Mouse (Mus musculus) urinary bladder, postnatal 10 days (tissue): Measurements from ENCODE around the gene Rph3al.

Experiments
- DNase-seq: peaks from one replicate; pipeline ENCODE4 v3.0.0; 2022; ENCODE audit warnings: low spot score

The Rph3al gene

GRCm38 (mm10) chr11:75807486-75807885 is 130.7 kb downstream of the Rph3al start:
- no peak for DNase-seq

- DNase-seq: no peak
These were observed 136.3 kb downstream of the Rph3al start for GRCm38 (mm10) chr11:75801771-75802550.

GRCm38 (mm10) chr11:75801369-75801768 is 136.9 kb downstream of the Rph3al start:
- no peak for DNase-seq

GRCm38 (mm10) chr11:75796536-75797246 is 141.5 kb downstream of the Rph3al start:
- no peak for DNase-seq

- no peak for DNase-seq
These were observed 142.2 kb downstream of the Rph3al start, which contains the start of gene Doc2b for GRCm38 (mm10) chr11:75796029-75796445. Gene Doc2b (minus strand): TSS chr11:75796049.

GRCm38 (mm10) chr11:75795321-75795636 is 142.9 kb downstream of the Rph3al start:
- DNase-seq: no peak

- DNase-seq: no peak
These were observed 143.5 kb downstream of the Rph3al start for GRCm38 (mm10) chr11:75794602-75795320.

- DNase-seq: no peak
These were observed 144.9 kb downstream of the Rph3al start for GRCm38 (mm10) chr11:75793351-75793750.

- DNase-seq: no peak
These were observed 145.7 kb downstream of the Rph3al start for GRCm38 (mm10) chr11:75792535-75792934.

- DNase-seq: no peak
These were observed 152.3 kb downstream of the Rph3al start for GRCm38 (mm10) chr11:75785897-75786296.

GRCm38 (mm10) chr11:75783799-75784198 is 154.4 kb downstream of the Rph3al start:
- no peak for DNase-seq

- DNase-seq: no peak
These were observed 156.3 kb downstream of the Rph3al start for GRCm38 (mm10) chr11:75781919-75782318.
